Mouse (Mus musculus) CD4-positive, CD25-positive, alpha-beta regulatory T cell, adult 4 months (primary cell): Measurements from ENCODE around the gene Rap1a. TPM values are rescaled to one million over a fixed set of nuclear protein-coding genes. Genes with fewer than 3 reads are reported as not detected.

ENCODE experiments used
- ATAC-seq: one replicate; pipeline ENCODE4 v1.8.0; 2017
- polyA plus RNA-seq, 2 experiments: library from polyadenylated mRNA; unstranded; fragments of 100-300 nt; shearing (Covaris generic); gene quantifications; one replicate each; pipeline ENCODE4 v1.2.1; 2017

Gene Rap1a
- polyA plus RNA-seq, 2 experiments from 2014 or later: 120 to 139 TPM

GRCm38 (mm10) chr3:105803600-105803999, 2.5 kb upstream of the Rap1a start:
- ATAC-seq: peak; percentile 40

- ATAC-seq: peak; percentile 13
Observed at GRCm38 (mm10) chr3:105800675-105801190, 403 bp downstream of the Rap1a start.

- peak; percentile 60 for ATAC-seq
Observed at GRCm38 (mm10) chr3:105800156-105800674, 921 bp downstream of the Rap1a start.

GRCm38 (mm10) chr3:105799375-105799774, 1.8 kb downstream of the Rap1a start:
- no peak for ATAC-seq

GRCm38 (mm10) chr3:105798770-105799169, 2.4 kb downstream of the Rap1a start:
- ATAC-seq: no peak

- no peak for ATAC-seq
Observed at GRCm38 (mm10) chr3:105797427-105797826, 3.7 kb downstream of the Rap1a start.

- no peak for ATAC-seq
Observed at GRCm38 (mm10) chr3:105796761-105797160, 4.4 kb downstream of the Rap1a start.

GRCm38 (mm10) chr3:105794309-105794708, 6.8 kb downstream of the Rap1a start:
- no peak for ATAC-seq

GRCm38 (mm10) chr3:105792309-105792708, 8.8 kb downstream of the Rap1a start:
- ATAC-seq: peak; percentile 25

GRCm38 (mm10) chr3:105791129-105791528, 10.0 kb downstream of the Rap1a start:
- ATAC-seq: peak; percentile 73

- ATAC-seq: no peak
Observed at GRCm38 (mm10) chr3:105790338-105790737, 10.8 kb downstream of the Rap1a start.

GRCm38 (mm10) chr3:105789776-105790175, 11.4 kb downstream of the Rap1a start:
- ATAC-seq: no peak

- ATAC-seq: no peak
Observed at GRCm38 (mm10) chr3:105787328-105787727, 13.8 kb downstream of the Rap1a start.

GRCm38 (mm10) chr3:105785865-105786264, 15.3 kb downstream of the Rap1a start:
- ATAC-seq: peak; percentile 35

- no peak for ATAC-seq
Observed at GRCm38 (mm10) chr3:105783809-105784208, 17.3 kb downstream of the Rap1a start.

- ATAC-seq: no peak
Observed at GRCm38 (mm10) chr3:105782406-105782805, 18.7 kb downstream of the Rap1a start.

GRCm38 (mm10) chr3:105777997-105778396, 23.1 kb downstream of the Rap1a start:
- no peak for ATAC-seq

- no peak for ATAC-seq
Observed at GRCm38 (mm10) chr3:105774496-105774895, 26.6 kb downstream of the Rap1a start.

GRCm38 (mm10) chr3:105771534-105771933, 29.6 kb downstream of the Rap1a start:
- ATAC-seq: no peak

GRCm38 (mm10) chr3:105770836-105771235, 30.3 kb downstream of the Rap1a start:
- ATAC-seq: no peak

GRCm38 (mm10) chr3:105769380-105769779, 31.8 kb downstream of the Rap1a start:
- ATAC-seq: no peak

- peak; percentile 84 for ATAC-seq
Observed at GRCm38 (mm10) chr3:105768529-105768928, 32.6 kb downstream of the Rap1a start.

- ATAC-seq: peak; percentile 94
Observed at GRCm38 (mm10) chr3:105763132-105763851, 37.8 kb downstream of the Rap1a start.

- no peak for ATAC-seq
Observed at GRCm38 (mm10) chr3:105760063-105760462, 41.1 kb downstream of the Rap1a start.
